ENCODE assay signal across 15 mouse cellular contexts in genomic region chr4:46445237-46445945, GRCm38 (mm10). TPM values are rescaled to one million over a fixed set of nuclear protein-coding genes. Genes with fewer than 3 reads are reported as not detected.
DNase-seq lines count a peak whose midpoint lies in the region; ATAC-seq lines count a peak whose summit lies in the region.
"Had no signal": no experiment of that assay in that cellular context is flagged by ENCODE, and none has a peak within 500 bp of the region (broad histone marks: within the 10 kb centered on the region; RNA-seq: fewer than 3 reads in every experiment).

No protein-coding gene starts in this region.

- H3K36me3 ChIP-seq in heart, embryonic 13.5 days: no peaks in the 10 kb centered on the region
- no peaks in the 10 kb centered on the region for H3K36me3 ChIP-seq in embryonic facial prominence, embryonic 11.5 days (replicated peaks; ENCODE audit: control insufficient read depth, insufficient read depth, low read depth, low read length)
- H3K36me3 ChIP-seq: hindbrain, embryonic 15.5 days; neural tube, embryonic 15.5 days had no signal

- peaks cover 17% of the 10 kb centered on the region for H3K4me1 ChIP-seq in heart, embryonic 13.5 days
- no peaks in the 10 kb centered on the region for H3K4me1 ChIP-seq in embryonic facial prominence, embryonic 11.5 days (ENCODE audit: control insufficient read depth, insufficient read depth, low read length)

- ATAC-seq in heart, embryonic 13.5 days (ENCODE audit: extremely low read depth, insufficient number of reproducible peaks, low FRiP score, low TSS enrichment): no peak
- no peak for ATAC-seq in embryonic facial prominence, embryonic 11.5 days (replicated peaks; ENCODE audit: insufficient number of reproducible peaks, low FRiP score, low TSS enrichment, low read depth)
- no peak for ATAC-seq in inflammation-experienced regulatory T-cells, adult 6 months
- ATAC-seq: forebrain, embryonic 13.5 days had no signal

- DNase-seq in heart, postnatal 10 days: no peak
- DNase-seq in retina, postnatal 1 day: peak; percentile 21
- no peak for DNase-seq in retina, embryonic 14.5 days (ENCODE audit: low spot score)
- DNase-seq in embryonic facial prominence, embryonic 11.5 days (ENCODE audit: low spot score): no peak
- DNase-seq in thymus, postnatal 36 days: peak; percentile 36 to 44
- no peak for DNase-seq in B cell, adult 2 months
- DNase-seq: adrenal gland, postnatal 25 days; layer of hippocampus, adult 9-11 months; lung, embryonic 14.5 days; midbrain, embryonic 14.5 days had no signal

- no peak overlapping the region for H3K4me2 ChIP-seq in heart, embryonic 13.5 days
- H3K4me2 ChIP-seq in embryonic facial prominence, embryonic 11.5 days (ENCODE audit: low read depth, low read length): no peak overlapping the region
- H3K4me2 ChIP-seq: forebrain, embryonic 13.5 days; hindbrain, embryonic 15.5 days; lung, embryonic 14.5 days; neural tube, embryonic 15.5 days had no signal

- H3K9me3 ChIP-seq in heart, embryonic 13.5 days: no peaks in the 10 kb centered on the region
- H3K9me3 ChIP-seq in embryonic facial prominence, embryonic 11.5 days (replicated peaks; ENCODE audit: control insufficient read depth, low read length): no peaks in the 10 kb centered on the region
- H3K9me3 ChIP-seq: forebrain, embryonic 13.5 days; hindbrain, embryonic 15.5 days; neural tube, embryonic 15.5 days had no signal

- intact Hi-C loops in heart, postnatal 10 days (cut with DNase I): loop anchor here (5.0 kb wide), 1 partner anchor 243 kb away; no protein-coding TSS in a partner anchor

- H3K27ac ChIP-seq in heart, embryonic 13.5 days (replicated peaks): no peak overlapping the region
- H3K27ac ChIP-seq in embryonic facial prominence, embryonic 11.5 days (replicated peaks; ENCODE audit: low read depth, low read length): no peak overlapping the region
- H3K27ac ChIP-seq: forebrain, embryonic 13.5 days; hindbrain, embryonic 15.5 days; neural tube, embryonic 15.5 days had no signal

- no peaks in the 10 kb centered on the region for H3K27me3 ChIP-seq in heart, embryonic 13.5 days (replicated peaks)
- no peaks in the 10 kb centered on the region for H3K27me3 ChIP-seq in embryonic facial prominence, embryonic 11.5 days (ENCODE audit: control insufficient read depth, insufficient read depth, low read length)
- H3K27me3 ChIP-seq: forebrain, embryonic 13.5 days; hindbrain, embryonic 15.5 days; neural tube, embryonic 15.5 days had no signal

- H3K9ac ChIP-seq in heart, embryonic 13.5 days: peak overlapping the region; percentile 12
- H3K9ac ChIP-seq in embryonic facial prominence, embryonic 11.5 days (replicated peaks; ENCODE audit: low read length): peak overlapping the region; percentile 32
- H3K9ac ChIP-seq: forebrain, embryonic 13.5 days; hindbrain, embryonic 15.5 days; lung, embryonic 14.5 days; neural tube, embryonic 15.5 days had no signal

- no peak overlapping the region for H3K4me3 ChIP-seq in heart, embryonic 13.5 days
- no peak overlapping the region for H3K4me3 ChIP-seq in embryonic facial prominence, embryonic 11.5 days (ENCODE audit: low read depth, low read length)
- H3K4me3 ChIP-seq: forebrain, embryonic 13.5 days; hindbrain, embryonic 15.5 days; neural tube, embryonic 15.5 days had no signal

- 50% methylated on average over 9 of the region's 9 CpGs for WGBS in heart, embryonic 13.5 days
- WGBS in embryonic facial prominence, embryonic 11.5 days: 46% methylated on average over 9 of the region's 9 CpGs

RNA-seq across cellular contexts. Expression of gene Anp32b, which starts 5.3 kb away (rescaled TPM):
- polyA plus RNA-seq in heart, embryonic 13.5 days (2015; fragmentation: Nextera tagmentation; extraction: Ambion mirVana): 179 and 191 TPM in 2 replicates
- 10 to 100 TPM; 86.8 to 90.9 TPM for total RNA-seq in heart, postnatal 10 days (2021)
- polyA plus RNA-seq in embryonic facial prominence, embryonic 11.5 days (2014; fragmentation: Nextera tagmentation; extraction: Ambion mirVana): 327 and 354 TPM in 2 replicates
- 10 to 100 TPM; 46.4 to 53.4 (median 46.5) TPM for polyA plus RNA-seq in inflammation-experienced regulatory T-cells, adult 6 months (2017; shearing (Covaris generic))

RNA-seq across cellular contexts. Expression of gene Hemgn, which starts 32.1 kb away (rescaled TPM):
- polyA plus RNA-seq in heart, embryonic 13.5 days (2015; fragmentation: Nextera tagmentation; extraction: Ambion mirVana): 3.1 and 12.6 TPM in 2 replicates
- under 1 TPM; 0.17 to 0.43 TPM for total RNA-seq in heart, postnatal 10 days (2021)
- polyA plus RNA-seq in embryonic facial prominence, embryonic 11.5 days (2014; fragmentation: Nextera tagmentation; extraction: Ambion mirVana): 13.9 and 16.7 TPM in 2 replicates
- polyA plus RNA-seq in inflammation-experienced regulatory T-cells, adult 6 months (2017; shearing (Covaris generic)): under 1 TPM in 2 of 3 experiments, not detected in 1; 0.15 to 0.32 TPM
- total RNA-seq: adrenal gland, postnatal 25 days had no signal

RNA-seq across cellular contexts. Expression of gene Nans, which starts 43.7 kb away (rescaled TPM):
- 63.1 and 65.4 TPM in 2 replicates for polyA plus RNA-seq in heart, embryonic 13.5 days (2015; fragmentation: Nextera tagmentation; extraction: Ambion mirVana)
- total RNA-seq in heart, postnatal 10 days (2021): 10 to 100 TPM; 30.6 to 34.5 TPM
- 90.3 and 97.6 TPM in 2 replicates for polyA plus RNA-seq in embryonic facial prominence, embryonic 11.5 days (2014; fragmentation: Nextera tagmentation; extraction: Ambion mirVana)
- polyA plus RNA-seq in inflammation-experienced regulatory T-cells, adult 6 months (2017; shearing (Covaris generic)): 10 to 100 TPM; 63.1 to 97.7 (median 70.1) TPM

RNA-seq across cellular contexts. Expression of gene Trmo, which starts 56.2 kb away (rescaled TPM):
- 7.1 and 9.4 TPM in 2 replicates for polyA plus RNA-seq in heart, embryonic 13.5 days (2015; fragmentation: Nextera tagmentation; extraction: Ambion mirVana)
- 1 to 10 TPM; 4.2 to 4.7 TPM for total RNA-seq in heart, postnatal 10 days (2021)
- 11.8 and 12.3 TPM in 2 replicates for polyA plus RNA-seq in embryonic facial prominence, embryonic 11.5 days (2014; fragmentation: Nextera tagmentation; extraction: Ambion mirVana)
- 10 to 100 TPM in 2 of 3 experiments, 1 to 10 TPM in 1; 8.1 to 18.0 (median 15.4) TPM for polyA plus RNA-seq in inflammation-experienced regulatory T-cells, adult 6 months (2017; shearing (Covaris generic))

Comparison
In these comparisons a context has a peak if more than half of its experiments do, and no peak if none do; other contexts are left out.
1. DNase-seq: peak in retina, postnatal 1 day (single experiment) and thymus, postnatal 36 days (2 of 2); none in heart, postnatal 10 days (0 of 2), retina, embryonic 14.5 days (single experiment), embryonic facial prominence, embryonic 11.5 days (single experiment) and B cell, adult 2 months (0 of 2).